Mouse (Mus musculus) midbrain, embryonic 10.5 days (tissue): ENCODE measurements at regions not wholly inside any gene's neighbourhood (a gene's known extent, or its start where the extent isn't known, plus 50 kb on each side); places are given as distances from the start of the nearest gene placed in this dataset.

Experiments
- DNase-seq: peaks from one replicate; pipeline ENCODE4 v3.0.0-alpha.2; 2017; ENCODE audit warnings: low spot score
- H3K27ac ChIP-seq: fragments of 300-500 bp; sonication (generic); replicated peaks from 2 replicates; pipeline ENCODE4 v1.5.1; 2016; ENCODE audit warnings: mild to moderate bottlenecking
- H3K27me3 ChIP-seq: fragments of 300-500 bp; sonication (generic); 2 replicates; pipeline ENCODE4 v1.6.1; 2016; ENCODE audit warnings: low read depth, mild to moderate bottlenecking; ENCODE audit not compliant: poor library complexity, severe bottlenecking
- H3K36me3 ChIP-seq: fragments of 300-500 bp; sonication (generic); 2 replicates; pipeline ENCODE4 v1.6.1; 2016; ENCODE audit warnings: mild to moderate bottlenecking, moderate library complexity
- H3K4me1 ChIP-seq: fragments of 300-500 bp; sonication (generic); 2 replicates; pipeline ENCODE4 v1.6.1; 2016
- H3K4me3 ChIP-seq: fragments of 300-500 bp; sonication (generic); 2 replicates; pipeline ENCODE4 v1.5.1; 2016; ENCODE audit warnings: mild to moderate bottlenecking, moderate library complexity
- H3K9me3 ChIP-seq: fragments of 300-500 bp; sonication (generic); replicated peaks from 2 replicates; pipeline ENCODE4 v1.6.1; 2016; ENCODE audit warnings: mild to moderate bottlenecking
- WGBS: fragments of 180-500 bp; shearing (Covaris S2); methylation state at CpG from one replicate; pipeline ENCODE4 v1.1.7; 2016; 5-methylcytosine and 5-hydroxymethylcytosine counted together

DNA sequence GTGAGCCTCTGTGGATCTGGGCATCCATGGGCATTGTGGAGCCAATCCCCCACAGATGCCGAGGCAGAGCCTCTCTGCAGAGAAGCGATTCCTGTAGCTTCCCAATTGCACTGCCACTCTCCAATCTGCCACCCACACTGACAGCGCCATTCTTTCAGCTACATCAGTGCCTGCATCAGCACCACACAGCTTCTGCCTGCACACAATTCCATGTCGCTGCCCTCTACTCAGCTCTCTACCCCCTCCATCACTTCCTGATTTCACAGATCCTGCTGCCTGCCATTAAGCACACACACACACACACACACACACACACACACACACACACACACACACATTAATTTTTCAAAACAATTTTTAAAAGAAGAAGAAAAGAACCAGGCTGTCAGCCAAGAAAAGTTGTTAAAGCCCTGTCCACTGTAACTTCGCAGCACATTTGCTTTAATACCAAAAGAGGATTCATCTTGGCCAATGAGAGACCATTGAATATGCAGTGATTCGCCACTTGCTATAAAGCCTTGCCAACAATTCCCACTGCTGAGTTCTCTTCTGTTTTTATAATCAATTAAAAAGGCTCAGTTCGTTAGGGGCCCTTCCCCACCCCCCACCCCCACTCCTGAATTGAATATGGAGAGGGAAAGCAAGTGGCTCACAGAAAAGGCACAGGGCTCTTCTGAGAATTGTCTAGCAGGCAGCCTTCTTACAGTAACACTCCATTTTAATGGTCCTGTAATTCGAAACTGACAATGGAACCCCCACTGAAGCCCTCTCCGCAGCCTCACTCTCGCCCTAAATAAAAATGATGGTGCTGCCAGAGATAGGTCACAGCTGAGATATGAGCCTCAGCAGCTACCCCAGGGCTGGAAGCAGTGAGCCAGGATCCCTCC, 309.2 kb upstream of the Epha4 start:
- Histone ChIP-seq H3K27ac (peak overlapping the region; percentile 10; the same call in 1 of the 2 replicates), H3K36me3 (no peaks in the 10 kb centered on the region), H3K4me1 (peaks cover 17% of the 10 kb centered on the region), H3K27me3 (no peaks in the 10 kb centered on the region), H3K9me3 (no peaks in the 10 kb centered on the region), H3K4me3 (no peak overlapping the region)
- 51% methylated on average over 10 of the region's 10 CpGs for WGBS
- DNase-seq, result no peak

DNA sequence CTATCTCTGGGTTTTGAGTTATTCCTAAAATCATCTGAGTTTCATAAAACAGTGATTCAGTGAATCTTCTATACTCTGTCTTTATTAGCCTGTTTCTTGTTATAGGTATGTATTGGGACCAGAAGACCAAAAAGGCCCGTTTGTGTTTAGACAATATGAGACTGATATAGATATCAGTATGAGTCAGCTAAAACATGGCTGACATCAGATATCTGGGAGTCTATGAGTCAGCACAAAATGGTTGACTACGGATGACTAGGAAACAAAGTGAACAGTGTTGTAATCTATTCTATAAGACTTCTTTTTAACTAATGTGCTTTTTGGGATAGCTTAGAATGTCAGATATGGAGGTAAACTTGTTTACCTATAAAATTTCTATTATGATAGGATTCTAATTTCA, 305.2 kb upstream of the Epha4 start:
- WGBS, result 84% methylated on average over 2 of the region's 2 CpGs
- no peaks in the 10 kb centered on the region for H3K9me3 ChIP-seq
- H3K27ac ChIP-seq, result no peak overlapping the region
- H3K36me3 ChIP-seq, result no peaks in the 10 kb centered on the region
- H3K27me3 ChIP-seq, result no peaks in the 10 kb centered on the region
- H3K4me1 ChIP-seq, result peaks cover 16% of the 10 kb centered on the region
- DNase-seq, result no peak
- no peak overlapping the region for H3K4me3 ChIP-seq

GRCm38 (mm10) chr1:77815451-77815850, 300.6 kb upstream of the Epha4 start:
- H3K4me1 ChIP-seq, result peaks cover 8% of the 10 kb centered on the region
- H3K4me3 ChIP-seq, result no peak overlapping the region
- no peak for DNase-seq
- 91% methylated on average over 4 of the region's 4 CpGs for WGBS
- H3K36me3 ChIP-seq, result no peaks in the 10 kb centered on the region
- H3K27ac ChIP-seq, result no peak overlapping the region
- H3K9me3 ChIP-seq, result no peaks in the 10 kb centered on the region
- H3K27me3 ChIP-seq, result no peaks in the 10 kb centered on the region

DNA sequence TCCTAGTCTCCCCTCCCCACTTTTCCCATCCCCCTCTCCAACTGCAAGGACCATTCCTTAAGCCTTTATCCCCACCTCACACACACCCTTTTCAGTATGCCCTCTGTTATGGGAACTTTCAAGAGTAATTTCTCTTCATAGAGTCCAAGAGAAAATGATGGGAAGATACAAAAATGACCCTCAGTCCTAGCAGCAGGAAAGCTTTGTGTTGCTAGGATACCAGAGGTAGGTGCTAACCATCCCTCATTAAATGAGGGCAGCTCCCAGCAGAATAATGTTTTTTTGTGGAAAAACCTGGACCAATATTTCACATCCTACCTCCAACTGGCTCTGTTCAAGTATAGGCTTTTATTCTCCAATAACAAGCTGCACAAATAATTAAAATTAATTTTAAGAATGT, 296.7 kb upstream of the Epha4 start:
- H3K27ac ChIP-seq, result no peak overlapping the region
- H3K4me3 ChIP-seq, result no peak overlapping the region
- no peaks in the 10 kb centered on the region for H3K27me3 ChIP-seq
- H3K36me3 ChIP-seq, result no peaks in the 10 kb centered on the region
- H3K4me1 ChIP-seq, result peaks cover 8% of the 10 kb centered on the region
- no peaks in the 10 kb centered on the region for H3K9me3 ChIP-seq
- no peak for DNase-seq

- no peaks in the 10 kb centered on the region for H3K27me3 ChIP-seq
- no peaks in the 10 kb centered on the region for H3K9me3 ChIP-seq
- DNase-seq, result no peak
- no peak overlapping the region for H3K27ac ChIP-seq
- 87% methylated on average over 6 of the region's 6 CpGs for WGBS
- H3K36me3 ChIP-seq, result no peaks in the 10 kb centered on the region
- H3K4me1 ChIP-seq, result no peaks in the 10 kb centered on the region
- H3K4me3 ChIP-seq, result no peak overlapping the region
These were observed 276.1 kb upstream of the Epha4 start for GRCm38 (mm10) chr1:77790974-77791373.

GRCm38 (mm10) chr1:77754326-77754725, 239.4 kb upstream of the Epha4 start:
- Histone ChIP-seq H3K4me3 (no peak overlapping the region), H3K9me3 (no peaks in the 10 kb centered on the region), H3K27ac (no peak overlapping the region), H3K4me1 (no peaks in the 10 kb centered on the region), H3K36me3 (no peaks in the 10 kb centered on the region), H3K27me3 (no peaks in the 10 kb centered on the region)
- 89% methylated on average over 3 of the region's 3 CpGs for WGBS
- DNase-seq, result no peak

DNA sequence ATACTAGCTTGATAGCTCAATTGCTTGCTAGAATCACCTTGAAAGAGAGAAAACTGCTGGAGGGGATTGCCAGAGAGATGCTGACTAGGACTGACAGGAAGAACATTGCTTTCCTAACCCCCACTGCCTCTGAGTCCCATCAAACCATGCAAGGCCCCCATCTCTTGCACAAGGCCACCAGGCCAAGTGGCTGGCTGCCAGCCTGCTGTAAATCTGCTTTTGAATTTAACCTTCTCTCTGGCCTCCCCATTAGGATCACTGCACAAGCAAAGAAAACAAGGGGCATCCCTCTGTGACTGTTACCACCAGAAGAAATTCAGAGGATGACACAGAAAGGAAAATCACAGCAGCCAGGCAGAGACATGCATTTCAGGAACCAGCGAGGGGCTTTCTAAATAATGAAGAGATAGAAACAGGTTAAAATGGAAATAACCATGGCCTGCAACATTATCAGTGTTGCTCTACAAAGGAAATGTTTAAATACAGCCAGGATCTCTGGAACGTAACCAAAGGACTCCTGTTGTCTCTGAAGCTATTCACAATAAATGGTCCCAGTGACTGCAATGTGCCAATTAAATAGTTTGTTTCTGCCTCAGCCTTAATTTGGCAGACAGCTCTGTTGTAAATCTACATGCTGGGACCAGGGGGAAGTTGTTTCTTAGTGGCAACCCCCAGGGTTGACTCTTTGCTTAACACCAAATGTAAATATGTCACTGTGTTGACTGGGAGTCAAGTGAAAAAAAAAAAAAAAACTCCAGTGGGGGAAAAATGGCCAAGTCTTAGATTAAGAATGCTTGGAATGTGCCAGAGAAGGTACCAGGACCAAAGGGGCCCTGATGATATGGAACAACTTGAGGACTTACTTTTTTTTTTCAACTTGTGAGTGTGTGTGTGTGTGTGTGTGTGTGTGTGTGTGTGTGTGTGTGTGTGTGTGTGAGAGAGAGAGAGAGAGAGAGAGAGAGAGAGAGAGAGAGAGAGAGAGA, 233.9 kb upstream of the Epha4 start:
- no peaks in the 10 kb centered on the region for H3K27me3 ChIP-seq
- H3K27ac ChIP-seq, result no peak overlapping the region
- no peak for DNase-seq
- WGBS, result 65% methylated on average over 2 of the region's 2 CpGs
- H3K4me1 ChIP-seq, result 0 out of 2 replicates have a peak, but pooled peaks cover 3% of the 10 kb centered on the region
- H3K9me3 ChIP-seq, result no peaks in the 10 kb centered on the region
- H3K36me3 ChIP-seq, result no peaks in the 10 kb centered on the region
- no peak overlapping the region for H3K4me3 ChIP-seq

- Histone ChIP-seq H3K9me3 (no peaks in the 10 kb centered on the region), H3K36me3 (no peaks in the 10 kb centered on the region), H3K4me1 (no peaks in the 10 kb centered on the region), H3K4me3 (no peak overlapping the region), H3K27ac (no peak overlapping the region), H3K27me3 (no peaks in the 10 kb centered on the region)
- WGBS, result 92% methylated on average over 10 of the region's 10 CpGs
- no peak for DNase-seq
These were observed 217.2 kb upstream of the Epha4 start for GRCm38 (mm10) chr1:77732099-77732498.

DNA sequence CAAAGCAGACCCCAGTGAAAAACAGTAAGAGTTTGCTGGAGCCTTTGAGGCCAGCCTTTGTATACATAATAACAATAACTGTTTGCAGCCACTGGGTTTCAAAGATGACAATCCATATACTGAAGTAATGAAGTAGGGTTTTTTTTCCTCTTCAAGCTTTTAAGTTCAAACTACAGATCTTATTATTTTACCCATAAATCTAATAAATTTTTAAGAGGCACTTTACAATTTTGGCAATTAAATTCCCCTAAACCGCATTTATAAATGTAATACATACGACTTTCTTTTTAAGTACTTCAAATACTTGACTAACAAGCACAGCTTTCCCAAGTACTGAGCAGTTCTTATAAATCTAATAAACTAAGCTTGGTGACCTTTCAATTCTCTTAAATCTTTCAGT, 212.7 kb upstream of the Epha4 start:
- WGBS, result 94% methylated on average over 2 of the region's 2 CpGs
- H3K36me3 ChIP-seq, result no peaks in the 10 kb centered on the region

DNA sequence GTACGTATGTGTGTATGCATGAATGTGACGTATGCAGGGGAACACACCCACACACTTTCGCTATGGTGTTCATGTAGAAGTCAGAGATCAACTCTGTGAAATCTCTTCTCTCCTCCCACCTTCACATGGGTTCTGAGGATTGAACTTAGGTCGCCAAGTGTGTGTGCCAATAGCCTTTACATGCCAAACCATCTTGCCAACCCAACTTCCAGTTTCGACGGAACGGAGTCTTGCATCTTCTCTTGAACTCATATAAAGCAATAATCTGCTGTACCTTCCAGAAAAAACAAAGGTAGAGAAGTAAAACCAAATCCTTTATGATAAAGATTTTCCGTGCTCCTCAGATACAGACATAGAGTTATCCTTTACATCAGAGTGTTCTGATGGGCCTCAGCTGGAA, 208.4 kb upstream of the Epha4 start:
- no peaks in the 10 kb centered on the region for H3K4me1 ChIP-seq

More for the DNA sequence above, 212.7 kb upstream of the Epha4 start:
- DNase-seq, result no peak
- Histone ChIP-seq H3K4me1 (no peaks in the 10 kb centered on the region), H3K27me3 (no peaks in the 10 kb centered on the region), H3K9me3 (no peaks in the 10 kb centered on the region), H3K4me3 (no peak overlapping the region), H3K27ac (no peak overlapping the region)

DNA sequence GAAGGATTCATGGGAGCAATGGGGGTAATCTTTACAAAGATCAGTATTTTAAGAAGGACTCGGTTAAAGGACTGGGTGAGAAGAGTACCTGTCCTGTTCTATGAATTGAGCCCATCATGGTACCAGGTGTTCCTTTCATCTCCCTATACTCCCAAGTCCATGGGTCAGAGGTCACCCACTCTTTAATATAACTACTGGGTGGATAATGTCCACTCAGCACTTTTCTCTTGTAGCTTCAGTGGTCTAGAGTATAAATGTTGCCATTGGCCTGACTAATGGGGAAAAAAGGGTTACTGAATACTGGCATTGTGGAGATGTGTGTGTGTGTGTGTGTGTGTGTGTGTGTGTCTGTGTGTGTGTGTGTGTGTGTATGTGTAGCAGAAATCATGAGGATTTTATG, 206.0 kb upstream of the Epha4 start:
- no peaks in the 10 kb centered on the region for H3K9me3 ChIP-seq
- no peaks in the 10 kb centered on the region for H3K27me3 ChIP-seq
- 88% methylated on average over 1 of the region's 1 CpGs for WGBS
- H3K4me1 ChIP-seq, result no peaks in the 10 kb centered on the region
- H3K36me3 ChIP-seq, result no peaks in the 10 kb centered on the region
- no peak overlapping the region for H3K27ac ChIP-seq
- no peak overlapping the region for H3K4me3 ChIP-seq
- DNase-seq, result no peak

More for the DNA sequence above, 208.4 kb upstream of the Epha4 start:
- no peaks in the 10 kb centered on the region for H3K9me3 ChIP-seq
- H3K27ac ChIP-seq, result no peak overlapping the region
- no peak overlapping the region for H3K4me3 ChIP-seq
- no peak for DNase-seq
- H3K36me3 ChIP-seq, result no peaks in the 10 kb centered on the region
- no peaks in the 10 kb centered on the region for H3K27me3 ChIP-seq
- WGBS, result 95% methylated on average over 8 of the region's 8 CpGs

DNA sequence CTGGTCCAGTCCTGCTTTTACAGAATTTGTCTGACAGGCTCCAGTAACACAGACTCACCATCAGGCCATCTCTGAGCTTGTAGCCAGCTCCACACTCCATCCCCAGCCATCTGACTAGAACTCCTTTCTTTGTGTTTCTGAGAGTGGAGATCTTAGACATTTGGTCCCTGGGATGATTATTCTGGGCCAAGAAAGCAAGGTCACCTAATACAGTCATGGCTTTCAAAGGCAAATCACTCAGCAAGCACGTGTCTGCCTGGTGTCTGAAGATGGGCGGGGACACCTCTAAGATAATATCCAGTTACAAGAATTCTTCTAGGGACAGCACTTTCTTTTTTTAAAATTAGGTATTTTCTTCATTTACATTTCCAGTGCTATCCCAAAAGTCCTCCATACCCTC, 198.1 kb upstream of the Epha4 start:
- DNase-seq, result no peak
- H3K4me3 ChIP-seq, result no peak overlapping the region
- no peaks in the 10 kb centered on the region for H3K9me3 ChIP-seq
- no peak overlapping the region for H3K27ac ChIP-seq
- peaks cover 5% of the 10 kb centered on the region; the same call in 1 of the 2 replicates for H3K4me1 ChIP-seq
- 76% methylated on average over 2 of the region's 2 CpGs for WGBS
- no peaks in the 10 kb centered on the region for H3K27me3 ChIP-seq
- no peaks in the 10 kb centered on the region for H3K36me3 ChIP-seq
